Mouse (Mus musculus) induced T-regulatory cell, adult 2 months (primary cell): Measurements from ENCODE around the gene Gm45062.

Experiments
- DNase-seq: peaks from one replicate; pipeline ENCODE4 v3.0.0-alpha.2; 2012; ENCODE audit warnings: low read depth

The Gm45062 gene

DNA sequence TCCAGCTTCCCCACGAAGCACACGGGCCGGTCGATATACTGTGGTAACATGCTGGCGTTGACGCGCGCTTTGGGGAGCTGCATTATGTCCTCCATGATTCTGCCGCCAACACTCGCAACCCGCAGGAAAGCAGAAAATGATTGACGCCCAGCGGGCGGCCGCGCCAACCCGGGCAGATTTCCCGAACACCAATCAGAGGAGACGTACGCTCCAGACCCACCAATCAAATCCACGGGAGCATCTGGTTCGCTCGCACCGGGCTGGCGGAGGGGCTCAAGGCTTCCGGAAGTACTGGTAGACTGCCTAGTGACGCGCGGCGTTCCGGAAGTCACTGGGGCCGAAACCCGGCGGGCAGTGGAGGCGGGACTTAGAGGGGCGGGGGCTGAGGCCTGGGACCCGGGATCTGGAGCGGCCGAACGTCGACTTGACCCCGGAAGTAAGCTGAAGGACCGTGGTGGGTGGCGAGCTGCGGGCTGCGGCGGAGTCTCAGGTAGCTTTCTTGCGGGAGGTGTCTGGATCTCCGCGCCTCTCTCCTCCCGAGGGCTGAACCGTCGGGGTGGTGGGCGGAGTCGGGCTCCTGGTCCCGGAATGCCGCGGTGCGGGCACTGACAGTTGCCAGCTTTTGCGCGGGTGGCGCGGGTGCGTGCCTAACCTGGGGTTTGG is at the start of gene Gm45062, which contains the start of the genes Rpa3 and Umad1:
Gene Gm45062, plus strand, starts transcription at position 447 of the 663 bp plus-strand sequence.
Gene Rpa3, minus strand, starts transcription at position 170 of the 663 bp plus-strand sequence.
Gene Umad1, plus strand, starts transcription at position 285 of the 663 bp plus-strand sequence.
- peak; percentile 98 for DNase-seq

DNA sequence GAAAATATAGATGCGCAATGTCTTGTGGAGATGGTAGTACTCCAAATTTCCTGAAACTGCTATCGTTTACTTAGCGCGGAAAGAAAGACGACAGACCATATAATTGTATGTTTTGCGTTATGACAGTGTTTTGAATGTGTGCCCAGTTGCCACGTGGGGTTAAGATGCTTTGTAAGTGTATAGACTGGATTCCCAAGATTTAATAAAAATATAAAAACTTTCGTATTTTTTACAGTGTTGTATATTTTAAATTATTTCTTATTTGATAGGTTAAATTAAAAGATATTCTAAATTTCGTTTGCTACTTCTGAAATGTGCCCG is 49.4 kb upstream of the Gm45062 start:
- no peak for DNase-seq

DNA sequence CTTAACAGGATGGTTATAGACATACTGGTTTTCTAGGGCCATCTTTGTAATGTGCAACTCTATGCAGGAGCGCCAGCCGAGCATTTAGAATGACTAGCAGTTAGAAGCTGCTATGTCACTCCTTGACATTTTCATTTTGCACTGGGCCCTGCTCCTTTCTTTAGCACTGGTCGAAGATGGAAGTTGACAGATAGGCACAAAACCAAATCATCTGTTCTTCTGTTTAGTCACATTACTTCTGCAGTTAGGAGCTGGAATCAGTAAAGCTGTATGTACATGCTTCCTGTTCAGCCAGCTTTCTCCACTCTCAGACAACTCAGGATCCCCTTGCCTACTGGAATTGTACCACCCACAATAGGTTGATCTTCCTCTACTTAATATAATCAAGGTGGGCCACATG is 48.6 kb upstream of the Gm45062 start:
- peak; percentile 11 for DNase-seq

DNA sequence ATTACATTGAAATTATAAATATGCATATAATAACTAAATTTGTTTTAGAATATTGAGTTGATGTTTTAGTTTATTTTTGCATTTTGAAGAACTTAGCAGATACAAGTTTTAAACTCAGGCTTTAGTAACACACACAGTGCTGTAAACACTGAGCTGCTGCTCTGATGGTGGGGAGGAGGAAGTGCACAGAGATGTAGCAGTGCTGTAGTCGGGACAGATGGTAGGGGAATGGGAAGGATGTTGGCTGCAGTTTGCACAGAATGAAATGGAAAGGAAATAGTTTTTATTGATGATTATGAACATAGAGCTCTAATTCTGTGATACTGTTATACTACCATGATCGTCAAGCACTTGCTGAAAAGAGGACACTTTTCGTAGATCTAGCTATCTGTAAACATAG is 32.2 kb upstream of the Gm45062 start:
- DNase-seq: no peak

DNA sequence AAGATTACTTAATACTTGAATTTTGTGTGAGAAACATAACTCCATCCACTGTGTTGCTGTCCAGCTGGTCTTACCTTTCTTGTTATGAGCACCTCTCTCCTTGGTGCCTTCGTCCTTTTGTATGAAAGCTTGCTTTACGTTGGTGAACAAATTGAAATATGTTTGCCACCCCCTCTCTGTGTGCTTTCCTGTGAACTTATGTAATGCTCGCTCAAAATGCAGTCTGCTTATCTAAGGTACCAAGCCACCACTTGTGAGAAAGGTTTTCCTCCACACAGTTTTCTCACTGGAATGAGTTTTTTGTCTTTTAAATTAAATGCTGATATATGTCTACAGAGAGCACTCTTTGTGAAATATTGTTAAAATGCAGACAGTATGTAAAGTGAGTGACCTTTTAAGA is 30.7 kb upstream of the Gm45062 start:
- DNase-seq: no peak

DNA sequence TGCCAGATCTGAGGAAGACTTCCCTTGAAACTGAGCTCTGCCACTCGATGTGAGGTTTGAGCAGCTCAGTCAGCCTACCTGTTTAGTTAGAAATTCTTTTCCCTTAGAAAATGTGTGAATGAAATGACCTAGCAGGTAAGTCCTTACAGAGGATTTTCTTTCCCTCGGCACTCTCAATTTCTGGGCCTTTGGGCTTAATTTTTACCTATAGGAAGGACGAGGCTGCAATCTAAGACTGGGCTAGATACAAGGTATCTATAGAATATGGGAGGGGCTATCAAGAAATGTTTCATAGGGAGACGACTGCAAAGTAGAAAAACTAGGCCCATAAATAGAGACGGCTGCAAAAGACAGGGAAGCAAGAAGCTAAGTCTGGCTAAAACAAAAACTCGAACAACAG is 934 bp upstream of the Gm45062 start:
- DNase-seq: no peak

DNA sequence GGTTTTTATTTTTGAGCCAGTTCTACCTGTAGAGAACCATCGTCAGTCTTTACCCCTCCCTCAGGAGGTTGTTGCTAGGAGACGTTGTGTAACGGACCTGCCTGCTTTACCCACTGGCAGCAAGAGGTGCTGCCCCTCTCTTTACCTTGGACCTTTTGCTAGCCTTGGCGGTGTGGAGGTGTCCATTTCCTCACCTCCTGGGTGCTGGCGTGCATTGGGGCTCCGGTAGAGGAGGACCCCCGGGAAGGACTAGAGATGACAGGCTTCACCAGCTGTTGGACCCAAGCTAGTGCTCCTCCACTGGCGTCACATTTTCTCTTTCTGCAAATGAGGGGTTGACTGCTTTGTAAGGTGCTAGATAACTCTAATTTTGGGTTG is 406 bp downstream of the Gm45062 start:
- no peak for DNase-seq

DNA sequence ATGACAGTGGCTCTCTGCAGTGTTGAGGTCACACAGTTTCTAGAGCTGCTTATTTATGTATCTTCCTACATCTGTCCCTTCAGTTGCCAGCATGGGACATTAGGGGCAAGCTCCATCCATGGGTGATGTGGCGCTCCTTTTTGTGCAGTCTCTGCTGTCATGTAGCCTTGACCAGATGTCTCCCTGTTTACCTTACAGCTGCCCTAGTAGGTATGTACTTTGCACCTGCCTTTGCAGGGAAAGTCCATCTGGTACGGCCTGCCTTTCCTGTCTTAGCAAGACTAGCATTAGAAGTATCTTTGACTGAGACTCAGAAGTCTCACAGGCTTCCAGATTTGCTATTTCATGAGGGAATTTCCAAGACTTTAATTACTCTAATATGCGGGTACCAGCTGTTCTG is 11.8 kb downstream of the Gm45062 start:
- no peak for DNase-seq

DNA sequence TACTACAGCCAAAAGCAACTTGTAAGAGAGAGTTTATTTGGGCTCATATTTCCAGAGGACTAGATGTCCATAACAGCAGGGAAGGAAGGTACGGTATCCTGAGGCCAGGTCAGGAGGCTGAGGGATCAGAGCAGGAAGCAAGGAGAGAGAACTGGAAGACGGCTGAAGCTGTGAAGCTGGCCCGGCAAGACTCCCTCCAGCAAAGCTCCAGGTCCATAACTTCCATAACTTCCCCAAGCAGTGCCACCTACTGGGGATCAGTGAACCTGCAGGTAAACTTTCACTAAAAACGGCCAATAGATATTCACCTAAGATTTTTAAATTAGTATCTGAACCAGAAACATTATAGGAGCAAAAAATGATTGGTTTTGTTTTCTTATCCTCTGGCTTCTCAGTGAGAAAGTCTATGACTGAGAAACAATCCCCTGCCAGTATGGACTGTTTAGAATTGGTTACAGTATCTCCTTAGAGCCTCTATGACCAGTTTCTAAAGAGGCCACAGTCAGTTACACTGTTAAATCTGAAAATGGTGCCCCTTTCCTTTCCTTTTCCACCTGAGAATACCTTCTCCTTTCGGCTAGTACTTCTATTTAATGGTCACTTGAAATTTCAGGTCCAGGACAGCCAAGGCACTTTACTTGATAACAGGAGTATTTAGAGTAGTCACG is 15.3 kb downstream of the Gm45062 start:
- DNase-seq: peak; percentile 78

DNA sequence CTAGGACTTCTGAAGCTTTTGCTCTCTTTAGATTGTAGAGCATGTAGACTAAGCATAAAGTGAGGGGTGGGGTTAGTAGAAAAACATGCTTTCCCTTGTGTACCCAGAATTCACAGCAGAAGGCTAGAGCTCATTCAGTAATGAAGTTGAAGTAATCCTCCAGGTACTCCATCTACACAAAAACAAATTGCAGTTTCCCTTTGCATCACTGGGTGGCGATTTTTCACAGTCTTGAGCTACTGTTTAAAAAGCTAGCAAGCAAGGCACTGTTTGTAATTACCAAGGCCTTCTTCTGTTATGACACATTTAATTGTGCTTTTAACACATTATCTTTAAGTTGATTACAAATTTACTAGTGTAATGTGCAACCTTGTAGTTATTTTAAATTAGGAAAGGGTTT is 15.8 kb downstream of the Gm45062 start:
- DNase-seq: peak; percentile 78

DNA sequence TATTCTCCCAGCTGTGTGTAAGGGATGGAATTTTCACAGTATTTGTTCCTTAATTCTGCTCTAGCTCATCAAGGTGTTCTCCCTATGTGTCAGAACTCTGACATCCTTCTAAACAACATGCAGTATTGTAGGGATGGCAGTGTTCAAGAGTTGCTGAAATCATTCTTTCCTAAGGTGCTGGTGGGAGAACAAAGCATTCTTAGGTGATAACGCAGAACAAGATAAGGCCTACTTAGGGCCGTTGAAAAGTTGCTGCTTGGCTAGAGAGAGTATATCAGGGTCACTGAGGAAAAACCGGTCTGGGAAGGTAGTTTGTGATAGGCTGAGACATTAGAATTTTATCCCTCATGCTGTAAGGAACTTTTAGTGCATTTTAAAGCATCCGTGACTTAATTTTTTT is 17.2 kb downstream of the Gm45062 start:
- DNase-seq: no peak

DNA sequence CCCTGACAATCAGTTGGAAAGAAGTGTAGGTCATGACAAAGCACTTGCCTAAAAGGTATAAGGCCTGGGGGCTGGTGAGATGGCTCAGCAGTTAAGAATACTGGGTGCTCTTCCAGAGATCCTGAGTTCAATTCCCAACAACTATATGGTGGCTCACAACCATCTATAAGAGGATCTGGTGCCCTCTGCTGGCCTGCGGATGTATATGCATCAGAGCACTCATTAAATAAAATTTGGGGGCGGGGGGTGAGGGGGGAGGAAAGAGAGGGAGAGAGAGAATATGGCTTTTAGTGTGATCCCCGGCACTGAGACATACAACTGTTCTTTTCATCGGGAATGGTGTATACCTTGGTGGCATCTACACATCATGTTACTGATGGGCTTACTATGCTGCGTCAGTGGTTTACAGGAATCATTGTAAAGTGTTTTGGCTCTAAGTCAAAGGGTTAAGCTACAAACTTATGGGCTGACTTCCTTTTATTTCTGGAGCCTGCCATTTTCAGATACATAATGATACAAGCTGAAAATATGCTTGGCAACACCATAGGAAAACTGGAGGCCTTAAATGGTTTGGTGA is 19.3 kb downstream of the Gm45062 start:
- DNase-seq: peak; percentile 82

DNA sequence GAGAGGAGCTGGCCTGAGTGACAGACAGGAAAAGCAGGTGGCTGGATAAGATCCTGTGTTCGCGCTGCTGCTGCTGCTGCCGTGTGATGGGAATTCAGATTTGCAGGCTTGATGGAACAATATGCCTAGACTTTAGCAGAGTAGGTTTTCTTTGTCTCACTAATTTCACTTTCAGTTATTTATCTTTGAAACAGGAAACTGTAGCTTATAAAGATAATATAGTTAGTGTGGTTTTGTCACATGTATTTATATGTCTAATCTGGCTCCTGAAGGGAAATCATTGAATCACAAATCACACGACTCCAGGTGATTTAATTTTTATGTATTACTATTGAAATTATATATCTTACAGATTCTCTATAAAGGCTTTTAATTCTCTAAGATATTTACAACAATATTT is 24.0 kb downstream of the Gm45062 start:
- peak; percentile 7 for DNase-seq

DNA sequence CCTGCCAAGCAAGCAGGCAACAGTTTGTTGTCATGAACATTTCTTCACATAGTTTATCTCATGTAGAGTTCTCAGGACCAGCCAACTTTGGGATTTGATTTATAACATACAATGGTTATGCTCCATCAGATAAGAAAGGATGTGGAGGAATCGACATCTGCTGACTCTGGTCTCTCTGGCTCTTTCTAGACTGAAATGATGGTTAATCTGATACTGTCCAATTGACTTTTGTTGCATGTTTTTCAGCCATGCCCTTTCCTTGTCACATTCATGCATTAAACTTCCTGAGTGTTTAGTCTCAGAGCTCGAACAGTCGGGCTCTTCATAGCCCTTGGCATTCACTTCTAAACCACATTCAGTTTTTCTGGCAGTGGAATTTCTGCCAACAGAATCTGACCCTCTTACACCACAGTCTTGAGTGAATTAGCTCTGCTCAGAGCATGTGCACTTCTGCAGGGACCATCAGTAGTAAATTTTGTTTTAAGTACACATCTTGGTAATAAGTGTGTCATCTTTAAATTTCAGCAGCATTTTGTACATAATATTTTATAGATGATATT is 26.2 kb downstream of the Gm45062 start:
- DNase-seq: no peak

DNA sequence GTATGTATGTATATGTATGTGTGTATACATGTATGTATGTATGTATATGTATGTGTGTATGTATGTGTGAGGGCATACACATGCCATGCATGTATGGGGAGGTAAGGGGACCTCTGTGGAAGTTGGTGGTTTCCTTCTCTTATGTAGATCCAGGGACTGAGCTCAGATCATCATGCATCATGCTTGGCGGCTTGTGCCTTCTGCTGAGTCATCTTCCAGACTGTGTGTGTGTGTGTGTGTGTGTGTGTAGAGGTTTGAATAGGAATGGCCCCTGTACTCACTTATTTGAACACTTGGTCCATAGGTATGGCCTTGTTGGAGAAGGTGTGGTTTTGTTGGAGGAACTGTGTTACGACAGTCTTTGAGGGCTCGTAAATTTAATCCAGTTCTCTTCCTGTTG is 26.9 kb downstream of the Gm45062 start:
- DNase-seq: no peak

DNA sequence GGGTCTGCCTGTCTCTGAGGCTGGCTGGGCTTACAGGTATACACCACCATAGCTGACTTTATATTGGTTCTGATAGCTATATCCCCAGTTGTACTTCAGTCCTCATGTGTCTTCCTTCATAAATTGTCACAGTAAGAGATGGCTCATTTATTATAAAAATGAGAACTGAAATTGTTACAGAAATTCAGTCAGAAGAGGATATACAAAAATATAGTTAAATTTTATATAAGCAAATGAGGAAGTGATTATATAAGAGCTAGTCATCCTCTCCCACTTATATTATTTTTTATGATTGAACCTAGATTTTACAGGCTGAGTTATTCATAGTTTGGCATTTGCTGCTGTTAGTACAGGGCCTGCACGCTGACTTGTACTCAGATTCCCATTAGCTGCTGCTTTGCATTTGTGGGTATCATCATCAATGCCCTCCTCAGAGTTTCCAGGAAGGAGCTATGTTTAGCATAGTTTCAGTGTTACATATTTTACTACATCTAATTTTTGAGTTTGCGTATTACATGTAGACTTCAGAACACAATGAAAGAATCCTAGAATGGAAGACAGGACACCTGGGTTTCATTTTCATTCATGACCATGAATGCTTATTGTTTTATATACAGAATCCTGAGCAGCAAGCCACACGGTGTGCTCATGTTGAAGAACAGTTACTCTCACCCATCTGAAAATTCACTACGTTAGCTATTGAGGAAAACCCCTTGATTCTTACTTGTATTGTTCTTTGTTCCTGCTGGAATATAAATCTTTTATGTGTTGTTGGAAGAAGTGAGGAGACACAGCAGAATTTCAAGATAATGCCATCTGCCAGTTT is 29.7 kb downstream of the Gm45062 start:
- no peak for DNase-seq

DNA sequence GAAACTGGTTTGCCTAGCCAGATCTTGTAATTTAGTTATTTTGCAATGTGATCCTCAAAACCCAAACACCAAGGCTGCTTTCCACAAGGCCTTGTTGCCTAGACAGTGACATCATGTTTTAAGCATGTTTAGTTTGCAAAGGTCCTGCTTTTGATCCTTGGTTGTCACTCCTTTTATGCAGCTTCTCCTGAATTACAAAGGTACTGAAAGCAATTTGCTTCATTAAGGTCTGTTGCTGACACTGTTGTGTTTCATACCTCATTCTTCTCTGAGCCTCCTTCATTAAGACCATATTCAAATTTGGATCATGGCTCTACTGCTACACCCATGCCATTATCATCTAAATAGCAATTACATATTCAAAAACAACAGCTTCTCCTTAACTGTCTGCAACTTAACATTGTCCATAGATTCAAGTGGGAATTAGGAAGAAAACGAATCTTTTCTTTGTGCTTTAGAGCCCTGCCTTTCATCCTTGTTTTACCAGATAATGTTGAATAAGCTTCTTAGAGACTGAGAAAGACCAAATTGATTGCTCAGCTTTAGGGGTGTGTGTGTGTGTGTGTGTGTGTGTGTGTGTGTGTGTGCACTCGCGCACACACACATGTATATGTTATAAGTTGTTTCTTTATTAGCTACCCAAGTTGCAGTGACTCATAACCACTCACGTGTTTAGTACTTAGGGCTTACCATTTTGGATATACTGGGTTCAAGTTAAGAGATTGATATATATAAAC is 35.0 kb downstream of the Gm45062 start:
- DNase-seq: no peak

DNA sequence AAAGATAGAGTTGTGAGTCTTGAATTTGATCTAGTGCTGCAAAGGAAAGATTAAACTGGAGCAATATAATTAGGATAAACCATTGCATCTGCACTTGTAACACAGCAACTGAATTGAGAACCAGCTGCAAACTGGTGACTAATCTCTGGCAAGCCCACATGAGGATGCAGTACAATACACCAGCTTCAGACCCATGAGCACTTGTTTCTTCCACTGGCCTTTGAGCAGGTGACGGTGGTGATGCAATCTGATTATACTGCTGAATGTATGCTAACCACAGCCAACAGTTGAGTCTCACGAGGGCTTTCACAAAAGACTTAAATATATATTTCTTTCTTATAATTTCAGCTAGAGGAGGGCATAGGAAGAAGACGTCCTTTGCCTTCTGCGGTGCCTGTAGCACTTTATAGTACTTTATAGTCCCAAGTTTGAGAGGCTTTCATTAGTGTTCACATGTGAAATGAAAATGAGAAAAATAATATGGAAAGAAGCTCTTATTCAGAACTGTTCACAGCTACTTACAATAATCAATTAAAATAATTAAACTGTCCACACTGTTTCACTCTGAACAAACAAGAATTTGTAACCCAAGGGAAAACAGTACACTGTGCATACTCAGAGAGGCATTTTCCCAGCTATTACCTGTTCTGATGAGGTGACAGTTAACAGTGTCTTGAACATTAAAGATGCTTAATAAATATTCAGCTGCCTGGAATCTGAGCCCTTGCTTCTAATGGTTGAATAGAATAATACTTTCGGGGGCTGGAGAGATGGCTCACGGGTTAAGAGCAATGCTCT is 40.0 kb downstream of the Gm45062 start:
- peak; percentile 52 for DNase-seq

DNA sequence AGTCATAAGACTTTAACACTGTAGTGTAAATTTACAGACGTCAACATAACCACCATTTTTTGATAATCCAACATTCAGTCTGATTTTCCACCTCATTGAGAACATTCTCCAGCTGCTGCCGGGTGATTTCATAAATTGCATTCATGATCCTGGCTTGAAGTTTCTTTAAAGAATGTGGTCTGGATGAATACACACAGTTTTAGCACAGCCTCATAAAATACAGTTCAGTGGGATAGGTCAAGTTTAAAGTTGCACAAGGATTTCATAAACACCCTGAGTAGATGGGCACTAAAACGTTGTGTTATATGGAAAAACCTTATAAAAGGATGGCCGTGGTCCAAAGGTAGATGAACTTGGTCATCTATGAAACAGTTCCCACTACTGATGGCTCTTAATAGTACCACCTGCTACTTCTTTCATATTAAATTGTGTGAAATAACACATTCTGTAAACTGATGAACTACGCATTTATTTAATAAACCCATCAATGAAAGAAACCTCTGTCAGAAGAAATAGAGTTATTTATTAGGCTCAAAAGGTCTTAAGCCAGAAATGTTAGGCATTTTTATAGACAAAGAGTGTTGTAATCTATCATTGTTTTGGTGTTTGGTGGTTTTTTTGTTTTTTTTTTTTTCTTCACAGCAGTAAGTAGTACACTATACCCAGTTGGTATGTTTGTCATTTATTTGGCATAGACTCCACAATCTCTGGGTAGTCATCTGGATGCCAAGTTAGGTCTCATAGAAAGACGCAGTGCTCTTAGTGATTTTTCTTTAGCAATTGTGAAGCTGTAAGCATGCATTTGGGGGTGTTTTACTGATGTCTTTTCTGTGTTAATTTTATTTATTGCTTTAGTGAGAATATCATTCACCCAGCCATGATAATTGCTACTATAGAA is 48.9 kb downstream of the Gm45062 start:
- DNase-seq: no peak

DNA sequence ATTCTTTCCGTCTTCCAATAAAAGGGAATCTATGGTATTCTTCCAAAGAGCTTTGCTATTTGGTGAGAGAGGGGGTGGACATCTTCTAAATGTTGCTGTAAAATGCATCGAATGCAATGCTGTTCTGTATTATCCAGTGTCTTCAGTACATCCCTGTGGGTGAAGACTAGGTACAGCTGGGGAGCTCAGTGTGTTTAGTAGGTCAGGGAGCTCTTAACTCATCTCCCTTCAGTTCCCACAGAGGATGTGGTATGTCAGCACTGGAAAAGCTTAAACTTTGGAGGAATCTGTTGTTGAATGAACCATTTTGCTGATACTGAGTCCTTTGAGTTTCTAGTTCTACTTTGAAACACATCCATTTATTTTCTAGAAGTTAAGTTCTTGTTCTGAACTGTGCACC is 53.3 kb downstream of the Gm45062 start:
- no peak for DNase-seq
